Mouse (Mus musculus): ENCODE data around the gene Fam47e. TPM values are rescaled to one million over a fixed set of nuclear protein-coding genes. Genes with fewer than 3 reads are reported as not detected.
A peak's percentile ranks its signal among the peaks of the same experiment; 100 is the strongest.

The Fam47e gene
- total and polyA plus RNA-seq, 3 experiments = not detected

DNA sequence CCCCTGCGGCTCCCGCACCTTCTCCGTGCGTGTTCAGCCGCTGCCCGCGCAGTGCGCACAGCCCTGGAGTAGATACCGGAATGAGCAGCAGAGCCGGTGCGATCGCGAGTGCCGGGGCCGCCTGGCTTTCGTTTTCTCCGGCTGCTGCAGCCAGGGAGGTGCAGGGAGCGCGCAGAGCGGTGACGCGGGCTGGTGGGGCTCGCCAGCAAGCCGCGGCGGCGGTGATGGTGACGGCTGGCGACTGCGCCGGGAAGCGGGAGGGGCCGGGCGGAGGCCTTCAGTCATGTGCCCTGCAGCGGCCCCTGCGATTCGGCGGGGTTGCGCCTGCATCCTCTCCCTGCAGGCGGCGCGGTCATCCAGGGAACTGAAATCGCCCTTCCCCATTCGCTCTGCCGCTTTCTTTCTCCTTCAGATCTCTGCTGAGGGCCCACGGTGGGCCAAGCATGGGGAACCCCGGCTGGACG, 49.4 kb upstream of the Fam47e start (continued):
- TF ChIP-seq ZC3H11A (IDR thresholded peaks at IDR 0.05; ENCODE audit: low read depth, low read length) (no peak), EP300 (IDR thresholded peaks at IDR 0.05; ENCODE audit: low read depth in 1 of 2, low read length in 2 of 2) (no peak), MYC (IDR thresholded peaks at IDR 0.05; ENCODE audit: low read depth, low read length) (no peak), MAFK (IDR thresholded peaks at IDR 0.05; ENCODE audit: borderline replicate concordance, low read depth, low read length) (no peak), GATA1 (IDR thresholded peaks at IDR 0.05; ENCODE audit: low read depth, low read length) (no peak), USF2 (IDR thresholded peaks at IDR 0.05; ENCODE audit: borderline replicate concordance in 1 of 2, insufficient read depth in 1 of 2, low read depth in 1 of 2, low read length in 2 of 2) (peak in 1 of 2 experiments; percentile 48; a peak in 1 of 4 replicates), ELF1 (IDR thresholded peaks at IDR 0.05; ENCODE audit: low read depth, low read length) (peak; percentile 30), ZMIZ1 (IDR thresholded peaks at IDR 0.05; ENCODE audit: low read depth, low read length) (peak; percentile 76; the same call in 1 of the 2 replicates), SIN3A (IDR thresholded peaks at IDR 0.05; ENCODE audit: low read length) (peak; percentile 80), E2F4 (IDR thresholded peaks at IDR 0.05; ENCODE audit: borderline replicate concordance, low read depth, low read length) (no peak)

DNA sequence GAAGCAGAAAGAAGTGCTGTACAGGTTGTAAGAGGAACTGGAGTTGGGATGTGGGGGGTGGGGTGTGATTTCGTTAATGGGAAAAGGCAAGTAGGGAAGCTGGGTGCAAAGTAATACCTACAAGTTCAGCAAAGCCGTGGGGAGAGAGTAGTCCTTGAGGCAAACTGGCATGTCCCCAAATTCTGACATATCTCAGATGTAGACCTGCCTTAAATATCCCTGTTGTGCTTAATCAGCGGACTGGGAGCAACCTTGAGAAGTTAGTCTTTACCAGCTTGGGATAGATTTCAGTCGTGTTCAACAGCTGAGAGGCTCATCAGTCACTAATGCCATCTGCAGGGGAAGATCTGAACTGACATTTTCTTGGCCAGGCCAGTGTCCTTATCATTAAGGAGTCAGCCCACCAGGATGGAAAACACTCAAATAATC, 48.6 kb upstream of the Fam47e start:
- Histone ChIP-seq H3K79me2 (ENCODE audit: control insufficient read depth, insufficient read depth, low read length, poor library complexity) (peaks cover 14% of the 10 kb centered on the region), H3K27ac (ENCODE audit: control insufficient read depth, low read depth, low read length) (peak overlapping the region; percentile 59), H3K4me3 (ENCODE audit: control insufficient read depth in 1 of 2, insufficient read depth in 1 of 2, low read depth in 2 of 2, low read length in 2 of 2) (peak overlapping the region; percentile 79 to 96), H3K27me3 (ENCODE audit: control insufficient read depth in 1 of 2, insufficient read depth in 2 of 2, low read length in 2 of 2) (no peaks in the 10 kb centered on the region), H3K4me1 (ENCODE audit: control insufficient read depth in 1 of 2, insufficient read depth in 2 of 2, low read length in 2 of 2) (peaks cover 5 to 12% of the 10 kb centered on the region in 2 experiments), H3K9ac (ENCODE audit: control insufficient read depth, low read depth, low read length, poor library complexity, severe bottlenecking) (peak overlapping the region; percentile 85), H3K36me3 (ENCODE audit: control insufficient read depth in 1 of 2, insufficient read depth in 2 of 2, low read length in 2 of 2) (peaks cover 0 to 13% of the 10 kb centered on the region in 2 experiments; a peak in 2 of 4 replicates), H3K9me3 (replicated peaks; ENCODE audit: insufficient read depth, low read length) (no peaks in the 10 kb centered on the region)
- DNase-seq (ENCODE audit: low read depth, low spot score) = peak; percentile 80
- TF ChIP-seq RCOR1 (IDR thresholded peaks at IDR 0.05; ENCODE audit: low read depth, low read length) (no peak), USF1 (IDR thresholded peaks at IDR 0.05; ENCODE audit: low read depth, low read length) (no peak), POLR2A (IDR thresholded peaks at IDR 0.05; ENCODE audit: control insufficient read depth in 1 of 2, insufficient read depth in 1 of 2, low read depth in 1 of 2, low read length in 2 of 2, poor library complexity in 1 of 2) (no peak), MAFK (IDR thresholded peaks at IDR 0.05; ENCODE audit: borderline replicate concordance, low read depth, low read length) (no peak), TCF12 (IDR thresholded peaks at IDR 0.05; ENCODE audit: low read depth, low read length) (0 out of 2 replicates have a peak, but pooled peaks have one; percentile 27), TAL1 (IDR thresholded peaks at IDR 0.05; ENCODE audit: low read length) (0 out of 2 replicates have a peak, but pooled peaks have one; percentile 11), BHLHE40 (IDR thresholded peaks at IDR 0.05; ENCODE audit: borderline replicate concordance, low read depth, low read length) (no peak; the same call in 1 of the 2 replicates), E2F4 (IDR thresholded peaks at IDR 0.05; ENCODE audit: borderline replicate concordance, low read depth, low read length) (no peak), USF2 (IDR thresholded peaks at IDR 0.05; ENCODE audit: borderline replicate concordance in 1 of 2, insufficient read depth in 1 of 2, low read depth in 1 of 2, low read length in 2 of 2) (no peak), ELF1 (IDR thresholded peaks at IDR 0.05; ENCODE audit: low read depth, low read length) (no peak), NELFE (IDR thresholded peaks at IDR 0.05; ENCODE audit: low read depth, low read length) (no peak), EP300 (IDR thresholded peaks at IDR 0.05; ENCODE audit: low read depth in 1 of 2, low read length in 2 of 2) (peak; percentile 22 to 45; a peak in 3 of 4 replicates), ZC3H11A (IDR thresholded peaks at IDR 0.05; ENCODE audit: low read depth, low read length) (peak; percentile 36; the same call in 1 of the 2 replicates), MAX (IDR thresholded peaks at IDR 0.05; ENCODE audit: low read length) (no peak), MYC (IDR thresholded peaks at IDR 0.05; ENCODE audit: low read depth, low read length) (no peak), ETS1 (IDR thresholded peaks at IDR 0.05; ENCODE audit: low read depth, low read length) (peak; percentile 90), UBTF (IDR thresholded peaks at IDR 0.05; ENCODE audit: borderline replicate concordance, insufficient read depth, low read depth, low read length) (no peak), CTCF (IDR thresholded peaks at IDR 0.05 in 2 of 3, conservative IDR thresholded peaks at IDR 0.05 in 1 of 3; ENCODE audit: control insufficient read depth in 1 of 3, insufficient read depth in 1 of 3, low read depth in 2 of 3, low read length in 3 of 3, poor library complexity in 1 of 3, severe bottlenecking in 1 of 3) (peak in 2 of 3 experiments; percentile 17 to 64; a peak in 3 of 6 replicates), MAZ (IDR thresholded peaks at IDR 0.05; ENCODE audit: low read depth, low read length) (no peak), JUND (IDR thresholded peaks at IDR 0.05; ENCODE audit: low read depth, low read length) (no peak), ZNF384 (IDR thresholded peaks at IDR 0.05; ENCODE audit: low read depth, low read length) (0 out of 2 replicates have a peak, but pooled peaks have one; percentile 14), SMC3 (IDR thresholded peaks at IDR 0.05; ENCODE audit: low read depth, low read length) (peak; percentile 60), GABPA (IDR thresholded peaks at IDR 0.05; ENCODE audit: low read depth, low read length) (no peak), NRF1 (IDR thresholded peaks at IDR 0.05; ENCODE audit: insufficient read depth, low read depth, low read length, poor library complexity, severe bottlenecking) (no peak), POLR2AphosphoS2 (IDR thresholded peaks at IDR 0.05; ENCODE audit: low read length) (no peak), KAT2A (conservative IDR thresholded peaks at IDR 0.05; ENCODE audit: low read depth, low read length) (no peak), SIN3A (IDR thresholded peaks at IDR 0.05; ENCODE audit: low read length) (peak; percentile 72), TBP (IDR thresholded peaks at IDR 0.05; ENCODE audit: low read depth, low read length) (no peak), MXI1 (IDR thresholded peaks at IDR 0.05; ENCODE audit: low read depth, low read length) (peak; percentile 40; the same call in 1 of the 2 replicates), CHD1 (IDR thresholded peaks at IDR 0.05; ENCODE audit: low read depth, low read length) (no peak)

Data from MEL (cell line).